Mouse (Mus musculus) 3134 (cell line): ENCODE measurements around the gene Bcar3.

Experiments
- DNase-seq: peaks from one replicate; pipeline ENCODE4 v3.0.0-alpha.2; 2011; ENCODE audit warnings: low spot score; ENCODE audit not compliant: insufficient read length; ENCODE audit errors: extremely low read depth

Bcar3 gene

GRCm38 (mm10) chr3:122500929-122501328, 207.0 kb downstream of the Bcar3 start:
- DNase-seq, result no peak

- no peak for DNase-seq
These were observed 212.5 kb downstream of the Bcar3 start for GRCm38 (mm10) chr3:122506343-122506916.

GRCm38 (mm10) chr3:122507826-122508225, 213.9 kb downstream of the Bcar3 start:
- no peak for DNase-seq

GRCm38 (mm10) chr3:122509084-122509483, 215.1 kb downstream of the Bcar3 start:
- peak; percentile 68 for DNase-seq

GRCm38 (mm10) chr3:122509534-122510239, 215.8 kb downstream of the Bcar3 start:
- DNase-seq, result peak; percentile 86

- no peak for DNase-seq
These were observed 216.4 kb downstream of the Bcar3 start for GRCm38 (mm10) chr3:122510240-122510750.

- DNase-seq, result peak; percentile 56
These were observed 217.0 kb downstream of the Bcar3 start for GRCm38 (mm10) chr3:122510932-122511331.

- peak; percentile 42 for DNase-seq
These were observed 218.0 kb downstream of the Bcar3 start for GRCm38 (mm10) chr3:122511721-122512619.

- DNase-seq, result no peak
These were observed 218.9 kb downstream of the Bcar3 start for GRCm38 (mm10) chr3:122512725-122513375.

GRCm38 (mm10) chr3:122515568-122516326, 221.8 kb downstream of the Bcar3 start:
- peak; percentile 50 for DNase-seq

- no peak for DNase-seq
These were observed 222.4 kb downstream of the Bcar3 start for GRCm38 (mm10) chr3:122516327-122516695.

GRCm38 (mm10) chr3:122517726-122518125, 223.8 kb downstream of the Bcar3 start:
- no peak for DNase-seq

GRCm38 (mm10) chr3:122518231-122518736, 224.3 kb downstream of the Bcar3 start:
- DNase-seq, result no peak

- DNase-seq, result no peak
These were observed 225.1 kb downstream of the Bcar3 start for GRCm38 (mm10) chr3:122519082-122519481.

- no peak for DNase-seq
These were observed 226.4 kb downstream of the Bcar3 start for GRCm38 (mm10) chr3:122520365-122520764.

GRCm38 (mm10) chr3:122520875-122521274, 226.9 kb downstream of the Bcar3 start:
- DNase-seq, result no peak

- DNase-seq, result no peak
These were observed 227.4 kb downstream of the Bcar3 start for GRCm38 (mm10) chr3:122521294-122521693.

GRCm38 (mm10) chr3:122528477-122528876, 234.5 kb downstream of the Bcar3 start:
- no peak for DNase-seq

GRCm38 (mm10) chr3:122535938-122536703, 242.2 kb downstream of the Bcar3 start:
- DNase-seq, result no peak
